Mouse (Mus musculus) olfactory bulb, adult 2 months (tissue): ENCODE measurements at regions not wholly inside any gene's neighbourhood (a gene's known extent, or its start where the extent isn't known, plus 50 kb on each side); places are given as distances from the start of the nearest gene placed in this dataset.

Source experiments
- CTCF ChIP-seq: fragments of 200-500 bp; IDR thresholded peaks from 2 replicates; pipeline ENCODE4 v1.5.1; 2012; ENCODE audit warnings: low read depth, mild to moderate bottlenecking, low read length, moderate library complexity; ENCODE audit not compliant: insufficient read depth
- POLR2A ChIP-seq: fragments of 200-500 bp; IDR thresholded peaks from 2 replicates; pipeline ENCODE4 v1.6.1; 2012; ENCODE audit warnings: mild to moderate bottlenecking, low read depth, low read length, moderate library complexity; ENCODE audit not compliant: insufficient read depth

- TF ChIP-seq CTCF (no peak), POLR2A (no peak)
These were observed 539.5 kb upstream of the Atp2b1 start for GRCm38 (mm10) chr10:98374684-98375083.
